Mouse (Mus musculus) embryonic stem cell, embryonic (primary cell): ENCODE results near the gene Recql.

Experiments
- CTCF ChIA-PET, 4 experiments: fragments of 300-600 bp in 2 of 4; fragments of 350-600 bp in 2 of 4; sonication (Branson Sonifier 250); formaldehyde crosslinking; loops; one replicate each; lab custom pipeline; 2022; ENCODE audit warnings: inconsistent platforms in 2 of 4; lab: Charles Lee
- POLR2A ChIA-PET, 4 experiments: fragments of 300-600 bp in 2 of 4; fragments of 350-600 bp in 2 of 4; sonication (Branson Sonifier 250); formaldehyde crosslinking; loops; one replicate each; lab custom pipeline; 2022; ENCODE audit warnings: antibody characterized with exemption in 4 of 4, inconsistent platforms in 1 of 4; lab: Charles Lee

Gene Recql

GRCm38 (mm10) chr6:142387011-142387754 is at the start of gene Recql, which contains the start of gene Golt1b:
Gene Recql, minus strand, starts transcription at chr6:142387087.
Gene Golt1b, plus strand, starts transcription at chr6:142387221.
- ChIA-PET POLR2A (interaction anchor here in 2 of 4 experiments (0.6 to 1.2 kb wide), 2 partner anchors 42 to 518 kb away, joined by 3 to 6 read pairs; no protein-coding TSS in a partner anchor), CTCF (no interaction called here)

- CTCF ChIA-PET, result no interaction called here
- POLR2A ChIA-PET, result no interaction called here
Observed at GRCm38 (mm10) chr6:142429072-142429471, 42.2 kb upstream of the Recql start.

GRCm38 (mm10) chr6:142424976-142425375 is 38.1 kb upstream of the Recql start:
- ChIA-PET POLR2A (no interaction called here), CTCF (no interaction called here)

- ChIA-PET CTCF (interaction anchor here in 3 of 4 experiments (0.6 to 1.2 kb wide), 3 partner anchors 71 to 340 kb away, joined by 3 to 10 read pairs (median 8); no protein-coding TSS in a partner anchor), POLR2A (interaction anchor here in 3 of 4 experiments (0.6 to 1.2 kb wide), 6 partner anchors 10 to 1527 kb away, joined by 3 to 10 read pairs (median 3); no protein-coding TSS in a partner anchor)
Observed at GRCm38 (mm10) chr6:142414597-142414996, 27.7 kb upstream of the Recql start.

GRCm38 (mm10) chr6:142413845-142414244 is 27.0 kb upstream of the Recql start:
- ChIA-PET CTCF (interaction anchor here in 1 of 4 experiments (0.6 kb wide), 1 partner anchor 564 kb away, joined by 8 read pairs; no protein-coding TSS in a partner anchor), POLR2A (interaction anchor here in 2 of 4 experiments (0.6 to 1.2 kb wide), 2 partner anchors 94 to 95 kb away, joined by 3 read pairs; partner anchors contain the start of gene Ldhb (in 1 of the 2))

GRCm38 (mm10) chr6:142412906-142413491 is 26.1 kb upstream of the Recql start, which contains the start of gene Spx:
Gene Spx, plus strand, starts transcription at chr6:142413441.
- POLR2A ChIA-PET, result interaction anchor here in 2 of 4 experiments (0.6 to 1.2 kb wide), 4 partner anchors 10 to 1810 kb away, joined by 3 to 5 read pairs (median 4); no protein-coding TSS in a partner anchor
- CTCF ChIA-PET, result no interaction called here

GRCm38 (mm10) chr6:142411140-142411539 is 24.3 kb upstream of the Recql start:
- ChIA-PET CTCF (no interaction called here), POLR2A (no interaction called here)

- ChIA-PET CTCF (no interaction called here), POLR2A (no interaction called here)
Observed at GRCm38 (mm10) chr6:142395756-142396155, 8.9 kb upstream of the Recql start.

GRCm38 (mm10) chr6:142394669-142395068 is 7.8 kb upstream of the Recql start:
- ChIA-PET CTCF (no interaction called here), POLR2A (interaction anchor here in 2 of 4 experiments (0.9 to 1.0 kb wide), 2 partner anchors 10 to 24 kb away, joined by 3 read pairs; no protein-coding TSS in a partner anchor)

GRCm38 (mm10) chr6:142392312-142392711 is 5.4 kb upstream of the Recql start:
- ChIA-PET POLR2A (interaction anchor here in 2 of 4 experiments (0.6 to 0.9 kb wide), 4 partner anchors 14 to 120 kb away, joined by 3 to 5 read pairs (median 3); no protein-coding TSS in a partner anchor), CTCF (no interaction called here)

GRCm38 (mm10) chr6:142389101-142389500 is 2.2 kb upstream of the Recql start:
- CTCF ChIA-PET, result interaction anchor here in 2 of 4 experiments (0.6 to 1.0 kb wide), 3 partner anchors 67 to 724 kb away, joined by 3 to 5 read pairs (median 3); no protein-coding TSS in a partner anchor
- POLR2A ChIA-PET, result interaction anchor here in 1 of 4 experiments (1.2 kb wide), 1 partner anchor 16 kb away, joined by 3 read pairs; no protein-coding TSS in a partner anchor

GRCm38 (mm10) chr6:142387755-142388271 is 926 bp upstream of the Recql start:
- ChIA-PET POLR2A (interaction anchor here in 1 of 4 experiments (0.5 to 1.2 kb wide), 2 partner anchors 20 to 43 kb away, joined by 3 to 4 read pairs; no protein-coding TSS in a partner anchor), CTCF (no interaction called here)

- ChIA-PET POLR2A (interaction anchor here in 1 of 4 experiments (0.6 kb wide), 1 partner anchor 517 kb away, joined by 6 read pairs; no protein-coding TSS in a partner anchor), CTCF (no interaction called here)
Observed at GRCm38 (mm10) chr6:142386285-142387010, 439 bp downstream of the Recql start.

- ChIA-PET POLR2A (no interaction called here), CTCF (no interaction called here)
Observed at GRCm38 (mm10) chr6:142384521-142384920, 2.4 kb downstream of the Recql start.

GRCm38 (mm10) chr6:142381615-142382014 is 5.3 kb downstream of the Recql start:
- POLR2A ChIA-PET, result interaction anchor here in 1 of 4 experiments (1.0 to 1.2 kb wide), 2 partner anchors 9 to 23 kb away, joined by 3 to 6 read pairs; no protein-coding TSS in a partner anchor
- CTCF ChIA-PET, result no interaction called here

- ChIA-PET POLR2A (no interaction called here), CTCF (no interaction called here)
Observed at GRCm38 (mm10) chr6:142379961-142380360, 6.9 kb downstream of the Recql start.

GRCm38 (mm10) chr6:142378576-142379330 is 8.1 kb downstream of the Recql start:
- CTCF ChIA-PET, result no interaction called here

GRCm38 (mm10) chr6:142377081-142377480 is 9.8 kb downstream of the Recql start:
- ChIA-PET CTCF (no interaction called here), POLR2A (no interaction called here)

More at GRCm38 (mm10) chr6:142378576-142379330, 8.1 kb downstream of the Recql start:
- POLR2A ChIA-PET, result interaction anchor here in 1 of 4 experiments (1.1 kb wide), 1 partner anchor 14 kb away, joined by 3 read pairs; no protein-coding TSS in a partner anchor
